Mouse (Mus musculus) fat pad, adult 2 months (tissue): Measurements from ENCODE around the gene Loxl1.

Source experiments
- DNase-seq: peaks from one replicate; pipeline ENCODE4 v3.0.0-alpha.2; 2011; ENCODE audit warnings: low read depth, low spot score; ENCODE audit errors: extremely low read depth

Gene Loxl1

GRCm38 (mm10) chr9:58312944-58313359, at the start of gene Loxl1:
TSS of gene Loxl1 (minus strand) at chr9:58313186.
- DNase-seq: no peak

GRCm38 (mm10) chr9:58361956-58362355, 49.0 kb upstream of the Loxl1 start:
- no peak for DNase-seq

GRCm38 (mm10) chr9:58361373-58361772, 48.4 kb upstream of the Loxl1 start:
- DNase-seq: no peak

- DNase-seq: no peak
These were observed 42.5 kb upstream of the Loxl1 start for GRCm38 (mm10) chr9:58355262-58356050.

GRCm38 (mm10) chr9:58354701-58355100, 41.7 kb upstream of the Loxl1 start:
- DNase-seq: no peak

GRCm38 (mm10) chr9:58353224-58353623, 40.2 kb upstream of the Loxl1 start:
- no peak for DNase-seq

GRCm38 (mm10) chr9:58347795-58348194, 34.8 kb upstream of the Loxl1 start:
- DNase-seq: no peak

- DNase-seq: no peak
These were observed 33.5 kb upstream of the Loxl1 start for GRCm38 (mm10) chr9:58346498-58346897.

GRCm38 (mm10) chr9:58345963-58346362, 33.0 kb upstream of the Loxl1 start:
- no peak for DNase-seq

- DNase-seq: no peak
These were observed 28.8 kb upstream of the Loxl1 start for GRCm38 (mm10) chr9:58341795-58342194.

GRCm38 (mm10) chr9:58336650-58337281, 23.8 kb upstream of the Loxl1 start:
- DNase-seq: no peak

GRCm38 (mm10) chr9:58331276-58331675, 18.3 kb upstream of the Loxl1 start:
- no peak for DNase-seq

- no peak for DNase-seq
These were observed 17.3 kb upstream of the Loxl1 start for GRCm38 (mm10) chr9:58330293-58330692.

GRCm38 (mm10) chr9:58327382-58327781, 14.4 kb upstream of the Loxl1 start:
- DNase-seq: no peak

- no peak for DNase-seq
These were observed 13.6 kb upstream of the Loxl1 start for GRCm38 (mm10) chr9:58326477-58327180.

- no peak for DNase-seq
These were observed 8.7 kb upstream of the Loxl1 start for GRCm38 (mm10) chr9:58321681-58322080.

GRCm38 (mm10) chr9:58318317-58318716, 5.3 kb upstream of the Loxl1 start:
- DNase-seq: no peak

- no peak for DNase-seq
These were observed 4.4 kb upstream of the Loxl1 start for GRCm38 (mm10) chr9:58317381-58317780.

- no peak for DNase-seq
These were observed 3.8 kb upstream of the Loxl1 start for GRCm38 (mm10) chr9:58316784-58317183.

- DNase-seq: no peak
These were observed 2.9 kb upstream of the Loxl1 start for GRCm38 (mm10) chr9:58315850-58316249.

GRCm38 (mm10) chr9:58314682-58315360, 1.8 kb upstream of the Loxl1 start:
- DNase-seq: no peak
